Mouse (Mus musculus) testis, postnatal 10 days (tissue): ENCODE results near the gene Cd3eap.

Experiments
- DNase-seq: peaks from one replicate; pipeline ENCODE4 v3.0.0; 2021; ENCODE audit warnings: low spot score

The Cd3eap gene

GRCm38 (mm10) chr7:19361720-19362119 lies 2.4 kb upstream of the Cd3eap start:
- peak; percentile 90 for DNase-seq

- DNase-seq: peak; percentile 91
Observed at GRCm38 (mm10) chr7:19360944-19361343, 1.7 kb upstream of the Cd3eap start.

- peak; percentile 82 for DNase-seq
Observed at GRCm38 (mm10) chr7:19359892-19360641, 784 bp upstream of the Cd3eap start.

- no peak for DNase-seq
Observed at GRCm38 (mm10) chr7:19358634-19359033, 649 bp downstream of the Cd3eap start.

- DNase-seq: no peak
Observed at GRCm38 (mm10) chr7:19357381-19358375, 1.6 kb downstream of the Cd3eap start.

GRCm38 (mm10) chr7:19356311-19356710 lies 3.0 kb downstream of the Cd3eap start:
- DNase-seq: no peak

GRCm38 (mm10) chr7:19354991-19355390 lies 4.3 kb downstream of the Cd3eap start:
- DNase-seq: no peak

- no peak for DNase-seq
Observed at GRCm38 (mm10) chr7:19350221-19350620, 9.1 kb downstream of the Cd3eap start.

- DNase-seq: peak; percentile 43
Observed at GRCm38 (mm10) chr7:19349188-19349915, 9.9 kb downstream of the Cd3eap start.

- DNase-seq: peak; percentile 97
Observed at GRCm38 (mm10) chr7:19344938-19345471, 14.3 kb downstream of the Cd3eap start.

GRCm38 (mm10) chr7:19344237-19344847 lies 14.9 kb downstream of the Cd3eap start, which contains the start of gene Ercc1:
Gene Ercc1 (plus strand): TSS chr7:19344778.
- no peak for DNase-seq

GRCm38 (mm10) chr7:19343210-19343808 lies 16.0 kb downstream of the Cd3eap start:
- peak; percentile 83 for DNase-seq

GRCm38 (mm10) chr7:19342481-19343027 lies 16.7 kb downstream of the Cd3eap start:
- DNase-seq: peak; percentile 93

GRCm38 (mm10) chr7:19341761-19342409 lies 17.4 kb downstream of the Cd3eap start:
- DNase-seq: peak; percentile 65

GRCm38 (mm10) chr7:19341250-19341649 lies 18.0 kb downstream of the Cd3eap start:
- no peak for DNase-seq

GRCm38 (mm10) chr7:19338596-19338995 lies 20.7 kb downstream of the Cd3eap start:
- no peak for DNase-seq

GRCm38 (mm10) chr7:19338060-19338459 lies 21.2 kb downstream of the Cd3eap start:
- no peak for DNase-seq

GRCm38 (mm10) chr7:19337122-19337521 lies 22.2 kb downstream of the Cd3eap start:
- DNase-seq: no peak

GRCm38 (mm10) chr7:19335583-19335982 lies 23.7 kb downstream of the Cd3eap start:
- no peak for DNase-seq
